Mouse (Mus musculus) kidney, adult 8-10 months (tissue): ENCODE measurements around the gene Pgk1.

Experiments
- DNase-seq, 2 experiments: peaks; one replicate each; pipeline ENCODE4 v3.0.0; 2022

Gene Pgk1

GRCm38 (mm10) chrX:106219171-106220032 is 32.5 kb downstream of the Pgk1 start:
- peak; percentile 35 to 67 for DNase-seq

GRCm38 (mm10) chrX:106221058-106221457 is 34.2 kb downstream of the Pgk1 start, which contains the start of gene Taf9b:
TSS of gene Taf9b (minus strand) at chrX:106221158.
- DNase-seq = no peak
